Mouse (Mus musculus) lung, embryonic 16.5 days (tissue): ENCODE results near the gene 5730480H06Rik. TPM values are rescaled to one million over a fixed set of nuclear protein-coding genes. Genes with fewer than 3 reads are reported as not detected.
A peak's percentile ranks its signal among the peaks of the same experiment; 100 is the strongest.

Experiments used
- ATAC-seq: fragments of 200-750 bp; cut with Nextera tagmentation; 2 replicates; pipeline ENCODE4 v1.8.0; 2017; ENCODE audit warnings: low read depth, mild to moderate bottlenecking, moderate library complexity
- H3K27ac ChIP-seq: fragments of 300-500 bp; sonication (generic); 2 replicates; pipeline ENCODE4 v1.5.1; 2014; ENCODE audit warnings: mild to moderate bottlenecking, control low read depth, low read length
- H3K27me3 ChIP-seq: fragments of 300-500 bp; sonication (generic); 2 replicates; pipeline ENCODE4 v1.6.1; 2014; ENCODE audit warnings: low read depth, low read length, mixed read lengths; ENCODE audit not compliant: control insufficient read depth, insufficient read depth
- H3K36me3 ChIP-seq: fragments of 300-500 bp; sonication (generic); 2 replicates; pipeline ENCODE4 v1.6.1; 2014; ENCODE audit warnings: low read length; ENCODE audit not compliant: control insufficient read depth, insufficient read depth
- H3K4me1 ChIP-seq: fragments of 300-500 bp; sonication (generic); replicated peaks from 2 replicates; pipeline ENCODE4 v1.6.1; 2014; ENCODE audit warnings: low read length, mixed read lengths; ENCODE audit not compliant: control insufficient read depth, insufficient read depth
- H3K4me2 ChIP-seq: fragments of 300-500 bp; sonication (generic); 2 replicates; pipeline ENCODE4 v1.6.1; 2014; ENCODE audit warnings: low read depth, low read length, control low read depth
- H3K4me3 ChIP-seq: fragments of 300-500 bp; sonication (generic); 2 replicates; pipeline ENCODE4 v1.5.1; 2014; ENCODE audit warnings: mild to moderate bottlenecking, low read length, control low read depth
- H3K9ac ChIP-seq: fragments of 300-500 bp; sonication (generic); 2 replicates; pipeline ENCODE4 v1.6.1; 2014; ENCODE audit warnings: low read length, control low read depth
- H3K9me3 ChIP-seq: fragments of 300-500 bp; sonication (generic); 2 replicates; pipeline ENCODE4 v1.6.1; 2016; ENCODE audit warnings: low read length; ENCODE audit not compliant: control insufficient read depth
- WGBS: fragments of 180-500 bp; shearing (Covaris S2); extraction: QIAGEN DNeasy Blood & Tissue Kit; methylation state at CpG from one replicate; pipeline ENCODE4 v1.1.7; 2014; 5-methylcytosine and 5-hydroxymethylcytosine counted together
- polyA plus RNA-seq: library from polyadenylated mRNA; unstranded; fragments of >200 nt; fragmentation: Nextera tagmentation; extraction: Ambion mirVana; gene quantifications from 2 replicates; pipeline ENCODE4 v1.2.1, GENCODE M21; 2015

Gene 5730480H06Rik
- polyA plus RNA-seq, 1 experiment from 2014 or later: 23.7 TPM

- Histone ChIP-seq H3K4me2 (no peak overlapping the region), H3K9ac (no peak overlapping the region), H3K4me1 (no peaks in the 10 kb centered on the region; the same call in 1 of the 2 replicates), H3K9me3 (no peaks in the 10 kb centered on the region), H3K27me3 (no peaks in the 10 kb centered on the region), H3K27ac (no peak overlapping the region), H3K36me3 (no peaks in the 10 kb centered on the region), H3K4me3 (no peak overlapping the region)
- WGBS: 34% methylated on average over 9 of the region's 9 CpGs
- ATAC-seq: no peak
Observed at GRCm38 (mm10) chr5:48333884-48334513, 6.2 kb downstream of the 5730480H06Rik start.

DNA sequence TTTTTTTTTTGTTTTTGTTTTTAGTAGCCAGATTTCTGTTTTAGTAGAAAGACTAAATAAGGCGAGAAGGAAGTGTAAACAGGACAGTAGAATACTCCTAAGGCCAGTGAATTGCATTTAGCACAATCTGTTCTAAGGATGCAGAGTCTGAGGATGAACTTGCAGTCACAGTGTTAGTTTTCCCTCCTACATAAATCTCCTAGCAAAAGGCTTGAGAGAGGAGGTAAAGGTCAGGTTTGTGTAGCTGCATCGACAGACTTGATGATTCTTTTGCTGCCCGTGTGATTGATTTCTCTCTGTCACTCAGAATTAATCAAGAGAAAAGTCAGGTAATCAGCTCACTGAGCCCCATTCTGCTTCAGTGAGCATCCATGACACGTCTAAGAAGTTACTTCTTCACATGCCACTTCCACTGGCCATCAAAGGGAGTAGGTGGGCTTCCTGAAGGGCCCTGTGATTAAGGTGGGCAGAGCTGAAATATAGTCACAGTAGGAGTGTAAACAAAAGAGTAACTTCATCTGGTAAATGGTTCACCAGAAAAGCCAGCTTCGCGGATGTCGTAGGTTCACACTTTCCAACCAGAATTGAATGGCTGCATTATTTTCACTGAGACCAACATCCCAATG is 13.2 kb downstream of the 5730480H06Rik start:
- Histone ChIP-seq H3K4me2 (no peak overlapping the region), H3K9ac (no peak overlapping the region), H3K9me3 (no peaks in the 10 kb centered on the region), H3K27me3 (no peaks in the 10 kb centered on the region), H3K4me1 (no peaks in the 10 kb centered on the region), H3K27ac (no peak overlapping the region), H3K36me3 (no peaks in the 10 kb centered on the region), H3K4me3 (no peak overlapping the region)
- no peak for ATAC-seq
- WGBS: 48% methylated on average over 7 of the region's 7 CpGs

GRCm38 (mm10) chr5:48345095-48345982 is 17.6 kb downstream of the 5730480H06Rik start:
- H3K9me3 ChIP-seq: no peaks in the 10 kb centered on the region
- H3K27me3 ChIP-seq: no peaks in the 10 kb centered on the region
- peak; percentile 81 for ATAC-seq
- no peak overlapping the region for H3K9ac ChIP-seq
- H3K27ac ChIP-seq: peak overlapping the region; percentile 63
- WGBS: 22% methylated on average over 5 of the region's 5 CpGs
- no peaks in the 10 kb centered on the region for H3K4me1 ChIP-seq
- no peaks in the 10 kb centered on the region for H3K36me3 ChIP-seq
- H3K4me2 ChIP-seq: no peak overlapping the region
- H3K4me3 ChIP-seq: no peak overlapping the region

DNA sequence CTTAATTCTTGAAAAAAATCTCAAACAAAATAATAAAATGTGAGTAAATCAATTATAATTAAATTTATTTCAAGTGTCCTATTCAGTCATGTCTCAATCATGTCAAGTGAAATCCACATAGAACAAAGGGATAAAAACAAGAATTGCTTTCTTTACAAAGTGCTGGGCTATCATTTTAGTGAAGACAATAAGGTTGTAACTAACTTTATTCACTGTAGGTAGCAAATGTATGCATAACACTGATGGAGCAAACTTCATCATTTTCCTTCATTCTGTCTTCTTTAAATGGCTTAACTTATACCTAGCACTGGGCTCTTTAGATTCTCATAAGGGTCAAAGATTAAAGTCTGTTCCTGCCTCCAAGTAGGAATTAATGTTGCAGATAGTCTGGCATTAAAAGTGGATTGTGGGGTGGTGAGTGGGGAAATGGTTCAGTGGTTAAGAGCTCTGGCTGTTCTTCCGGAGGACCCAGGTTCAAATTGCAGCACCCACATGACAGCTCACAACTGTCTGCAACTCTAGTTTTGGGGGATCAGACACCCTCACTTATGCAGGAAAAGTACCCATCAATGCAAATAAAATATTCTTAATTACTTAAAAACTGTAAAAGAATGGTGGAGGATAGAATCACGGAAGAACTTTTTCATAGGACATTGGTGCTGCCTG is 18.4 kb downstream of the 5730480H06Rik start:
- no peak overlapping the region for H3K4me2 ChIP-seq

DNA sequence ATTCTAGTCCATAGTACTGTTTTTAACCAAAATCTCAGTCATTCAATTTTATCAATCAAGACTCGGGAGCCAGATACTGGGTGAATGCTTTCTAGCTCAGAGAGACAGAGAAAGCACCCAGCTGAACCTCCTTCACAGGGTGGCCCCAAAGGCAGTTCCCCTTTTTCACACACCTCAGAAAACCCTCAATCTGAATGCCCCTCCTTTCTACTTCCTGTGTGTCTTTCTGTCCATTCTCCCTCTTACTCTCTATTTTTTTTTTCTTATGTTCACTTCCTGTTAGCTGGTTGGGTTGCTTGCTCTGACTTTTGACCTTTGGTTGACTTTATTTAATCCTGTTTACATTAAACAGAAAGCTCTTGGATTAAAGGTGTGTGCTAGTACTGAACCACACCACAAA is 21.6 kb downstream of the 5730480H06Rik start:
- Histone ChIP-seq H3K4me2 (no peak overlapping the region), H3K9ac (no peak overlapping the region), H3K27me3 (no peaks in the 10 kb centered on the region), H3K9me3 (no peaks in the 10 kb centered on the region), H3K4me3 (no peak overlapping the region), H3K27ac (no peak overlapping the region), H3K36me3 (no peaks in the 10 kb centered on the region), H3K4me1 (no peaks in the 10 kb centered on the region)
- ATAC-seq: no peak
- WGBS: 68% methylated on average over 1 of the region's 1 CpGs

More for the DNA sequence above, 18.4 kb downstream of the 5730480H06Rik start:
- WGBS: 94% methylated on average over 2 of the region's 2 CpGs
- no peaks in the 10 kb centered on the region for H3K4me1 ChIP-seq
- no peak overlapping the region for H3K27ac ChIP-seq
- no peaks in the 10 kb centered on the region for H3K27me3 ChIP-seq
- H3K36me3 ChIP-seq: no peaks in the 10 kb centered on the region
- no peak overlapping the region for H3K9ac ChIP-seq
- H3K9me3 ChIP-seq: no peaks in the 10 kb centered on the region
- no peak for ATAC-seq
- no peak overlapping the region for H3K4me3 ChIP-seq

- WGBS: under 1% methylated on average over 43 of the region's 44 CpGs
- Histone ChIP-seq H3K27ac (peak overlapping the region; percentile 64), H3K4me3 (peak overlapping the region; percentile 98), H3K4me2 (peak overlapping the region; percentile 77), H3K9me3 (no peaks in the 10 kb centered on the region), H3K36me3 (no peaks in the 10 kb centered on the region; the same call in 1 of the 2 replicates), H3K4me1 (peaks cover 3% of the 10 kb centered on the region; the same call in 1 of the 2 replicates), H3K27me3 (no peaks in the 10 kb centered on the region), H3K9ac (peak overlapping the region; percentile 86)
- ATAC-seq: peak; percentile 100
Observed at GRCm38 (mm10) chr5:48371890-48372766, 44.4 kb downstream of the 5730480H06Rik start.

- no peaks in the 10 kb centered on the region for H3K27me3 ChIP-seq
- no peak for ATAC-seq
- no peak overlapping the region for H3K4me3 ChIP-seq
- H3K4me1 ChIP-seq: 0 out of 2 replicates have a peak, but pooled peaks cover 2% of the 10 kb centered on the region
- H3K4me2 ChIP-seq: no peak overlapping the region
- H3K9me3 ChIP-seq: no peaks in the 10 kb centered on the region
- H3K36me3 ChIP-seq: no peaks in the 10 kb centered on the region; the same call in 1 of the 2 replicates
- no peak overlapping the region for H3K27ac ChIP-seq
- WGBS: 47% methylated on average over 3 of the region's 3 CpGs
- H3K9ac ChIP-seq: no peak overlapping the region
Observed at GRCm38 (mm10) chr5:48402497-48402896, 74.7 kb downstream of the 5730480H06Rik start.

GRCm38 (mm10) chr5:48408276-48408675 is 80.5 kb downstream of the 5730480H06Rik start:
- 36% methylated on average over 4 of the region's 4 CpGs for WGBS
- no peak overlapping the region for H3K27ac ChIP-seq
- H3K27me3 ChIP-seq: no peaks in the 10 kb centered on the region
- H3K4me3 ChIP-seq: no peak overlapping the region
- no peaks in the 10 kb centered on the region for H3K9me3 ChIP-seq
- no peak overlapping the region for H3K9ac ChIP-seq
- no peaks in the 10 kb centered on the region for H3K36me3 ChIP-seq
- H3K4me2 ChIP-seq: no peak overlapping the region
- no peak for ATAC-seq
- no peaks in the 10 kb centered on the region for H3K4me1 ChIP-seq
